Mouse (Mus musculus): ENCODE results near the gene Tomm5.
"Not testable (repeated sequence)": the region's sequence is repeated elsewhere in the genome, so short reads cannot be mapped to it uniquely, and the experiment has no call there.

Gene Tomm5

GRCm38 (mm10) chr4:45066036-45066730 is 41.7 kb downstream of the Tomm5 start:
- DNase-seq (ENCODE audit: low read depth in 1 of 2, low spot score in 2 of 2), result no peak

GRCm38 (mm10) chr4:45064577-45064976 is 43.3 kb downstream of the Tomm5 start:
- no peak for DNase-seq (ENCODE audit: low read depth in 1 of 2, low spot score in 2 of 2)

- not testable (repeated sequence) for DNase-seq (ENCODE audit: low read depth in 1 of 2, low spot score in 2 of 2)
Observed at GRCm38 (mm10) chr4:45063836-45064235, 44.1 kb downstream of the Tomm5 start.

- no peak for DNase-seq (ENCODE audit: low read depth in 1 of 2, low spot score in 2 of 2)
Observed at GRCm38 (mm10) chr4:45055451-45055850, 52.5 kb downstream of the Tomm5 start.
